Mouse (Mus musculus) forebrain, embryonic 12.5 days (tissue): ENCODE measurements around the gene Kat6b. TPM values are rescaled to one million over a fixed set of nuclear protein-coding genes. Genes with fewer than 3 reads are reported as not detected.

ENCODE experiments used
- ATAC-seq: fragments of 200-750 bp; cut with Nextera tagmentation; 2 replicates; pipeline ENCODE4 v1.8.0; 2017; ENCODE audit warnings: moderate TSS enrichment; ENCODE audit not compliant: low FRiP score
- H3K27ac ChIP-seq: fragments of 300-500 bp; sonication (generic); 2 replicates; pipeline ENCODE4 v1.5.1; 2016; ENCODE audit warnings: mild to moderate bottlenecking
- H3K27me3 ChIP-seq: fragments of 300-500 bp; sonication (generic); 2 replicates; pipeline ENCODE4 v1.6.1; 2016; ENCODE audit warnings: mild to moderate bottlenecking
- H3K36me3 ChIP-seq: fragments of 300-500 bp; sonication (generic); replicated peaks from 2 replicates; pipeline ENCODE4 v1.6.1; 2016; ENCODE audit warnings: mild to moderate bottlenecking
- H3K4me1 ChIP-seq: fragments of 300-500 bp; sonication (generic); 2 replicates; pipeline ENCODE4 v1.6.1; 2016
- H3K4me2 ChIP-seq: fragments of 300-500 bp; sonication (generic); 2 replicates; pipeline ENCODE4 v1.6.1; 2016; ENCODE audit warnings: mild to moderate bottlenecking, moderate library complexity
- H3K4me3 ChIP-seq: fragments of 300-500 bp; sonication (generic); replicated peaks from 2 replicates; pipeline ENCODE4 v1.5.1; 2016; ENCODE audit warnings: mild to moderate bottlenecking
- H3K9ac ChIP-seq: fragments of 300-500 bp; sonication (generic); 2 replicates; pipeline ENCODE4 v1.6.1; 2016; ENCODE audit warnings: mild to moderate bottlenecking
- H3K9me3 ChIP-seq: fragments of 300-500 bp; sonication (generic); 2 replicates; pipeline ENCODE4 v1.6.1; 2016
- WGBS: fragments of 180-500 bp; shearing (Covaris S2); methylation state at CpG from one replicate; pipeline ENCODE4 v1.1.7; 2016; 5-methylcytosine and 5-hydroxymethylcytosine counted together
- polyA plus RNA-seq: library from polyadenylated mRNA; unstranded; fragments of >200 nt; fragmentation: Nextera tagmentation; extraction: Ambion mirVana; gene quantifications from 2 replicates; pipeline ENCODE4 v1.2.1, GENCODE M21; 2016

Kat6b gene
- polyA plus RNA-seq = 36.4 and 40.5 TPM in 2 replicates

GRCm38 (mm10) chr14:21481231-21481630 is at the start of gene Kat6b:
Kat6b (plus strand) TSS chr14:21481434.
- no peaks in the 10 kb centered on the region for H3K9me3 ChIP-seq
- H3K36me3 ChIP-seq = no peaks in the 10 kb centered on the region
- no peak within 1 kb of the TSS for H3K4me3 ChIP-seq
- H3K27me3 ChIP-seq = no peaks in the 10 kb centered on the region
- no peak within 1 kb of the TSS for H3K4me2 ChIP-seq
- no peak within 1 kb of the TSS for H3K27ac ChIP-seq
- ATAC-seq = no peak
- H3K9ac ChIP-seq = no peak within 1 kb of the TSS
- no peaks in the 10 kb centered on the region for H3K4me1 ChIP-seq
- 93% methylated on average over 7 of the region's 7 CpGs for WGBS

GRCm38 (mm10) chr14:21433415-21433814 is 47.8 kb upstream of the Kat6b start:
- no peak for ATAC-seq
- 87% methylated on average over 4 of the region's 4 CpGs for WGBS
- Histone ChIP-seq H3K36me3 (no peaks in the 10 kb centered on the region), H3K4me2 (no peak overlapping the region), H3K4me1 (peaks cover 13% of the 10 kb centered on the region), H3K27ac (no peak overlapping the region), H3K9ac (no peak overlapping the region), H3K4me3 (no peak overlapping the region), H3K9me3 (no peaks in the 10 kb centered on the region), H3K27me3 (no peaks in the 10 kb centered on the region)

- H3K36me3 ChIP-seq = no peaks in the 10 kb centered on the region
- H3K4me1 ChIP-seq = peaks cover 7% of the 10 kb centered on the region; the same call in 1 of the 2 replicates
- no peak overlapping the region for H3K27ac ChIP-seq
- no peak overlapping the region for H3K4me3 ChIP-seq
- no peak overlapping the region for H3K9ac ChIP-seq
- 87% methylated on average over 5 of the region's 5 CpGs for WGBS
- no peaks in the 10 kb centered on the region for H3K27me3 ChIP-seq
- ATAC-seq = no peak
- no peaks in the 10 kb centered on the region for H3K9me3 ChIP-seq
- no peak overlapping the region for H3K4me2 ChIP-seq
Measured at GRCm38 (mm10) chr14:21433995-21434394, 47.2 kb upstream of the Kat6b start.

GRCm38 (mm10) chr14:21434686-21435085 is 46.5 kb upstream of the Kat6b start:
- Histone ChIP-seq H3K36me3 (no peaks in the 10 kb centered on the region), H3K4me1 (peaks cover 7% of the 10 kb centered on the region; the same call in 1 of the 2 replicates), H3K9me3 (no peaks in the 10 kb centered on the region), H3K27ac (no peak overlapping the region), H3K9ac (no peak overlapping the region), H3K4me3 (no peak overlapping the region), H3K27me3 (no peaks in the 10 kb centered on the region), H3K4me2 (no peak overlapping the region)
- ATAC-seq = no peak
- 64% methylated on average over 9 of the region's 9 CpGs for WGBS

- Histone ChIP-seq H3K9ac (no peak overlapping the region), H3K4me2 (no peak overlapping the region), H3K36me3 (no peaks in the 10 kb centered on the region), H3K4me1 (peaks cover 10% of the 10 kb centered on the region; the same call in 1 of the 2 replicates), H3K4me3 (no peak overlapping the region), H3K9me3 (no peaks in the 10 kb centered on the region), H3K27me3 (peaks cover 3% of the 10 kb centered on the region; the same call in 1 of the 2 replicates), H3K27ac (no peak overlapping the region)
- 39% methylated on average over 4 of the region's 4 CpGs for WGBS
- no peak for ATAC-seq
Measured at GRCm38 (mm10) chr14:21439785-21440184, 41.4 kb upstream of the Kat6b start.

- Histone ChIP-seq H3K4me1 (peaks cover 9% of the 10 kb centered on the region; the same call in 1 of the 2 replicates), H3K27me3 (peaks cover 3% of the 10 kb centered on the region; the same call in 1 of the 2 replicates), H3K9me3 (no peaks in the 10 kb centered on the region), H3K27ac (no peak overlapping the region), H3K9ac (no peak overlapping the region), H3K36me3 (no peaks in the 10 kb centered on the region), H3K4me2 (no peak overlapping the region), H3K4me3 (no peak overlapping the region)
- no peak for ATAC-seq
- WGBS = 93% methylated on average over 2 of the region's 2 CpGs
Measured at GRCm38 (mm10) chr14:21440526-21440925, 40.7 kb upstream of the Kat6b start.

- Histone ChIP-seq H3K4me1 (peaks cover 6% of the 10 kb centered on the region; the same call in 1 of the 2 replicates), H3K27ac (no peak overlapping the region), H3K9me3 (no peaks in the 10 kb centered on the region), H3K9ac (no peak overlapping the region), H3K4me3 (no peak overlapping the region), H3K4me2 (no peak overlapping the region), H3K27me3 (peaks cover 3% of the 10 kb centered on the region; the same call in 1 of the 2 replicates), H3K36me3 (no peaks in the 10 kb centered on the region)
- whole genome bisulfite sequencing = 82% methylated on average over 10 of the region's 10 CpGs
- ATAC-seq = no peak
Measured at GRCm38 (mm10) chr14:21441772-21442533, 39.3 kb upstream of the Kat6b start.

- H3K4me3 ChIP-seq = no peak overlapping the region
- no peaks in the 10 kb centered on the region for H3K9me3 ChIP-seq
- no peaks in the 10 kb centered on the region for H3K4me1 ChIP-seq
- H3K36me3 ChIP-seq = no peaks in the 10 kb centered on the region
- H3K9ac ChIP-seq = no peak overlapping the region
- ATAC-seq = no peak
- 82% methylated on average over 4 of the region's 4 CpGs for WGBS
- no peak overlapping the region for H3K4me2 ChIP-seq
- no peaks in the 10 kb centered on the region for H3K27me3 ChIP-seq
- no peak overlapping the region for H3K27ac ChIP-seq
Measured at GRCm38 (mm10) chr14:21452581-21452980, 28.7 kb upstream of the Kat6b start.

- H3K4me3 ChIP-seq = no peak overlapping the region
- no peaks in the 10 kb centered on the region for H3K4me1 ChIP-seq
- no peaks in the 10 kb centered on the region for H3K27me3 ChIP-seq
- 88% methylated on average over 2 of the region's 2 CpGs for WGBS
- ATAC-seq = no peak
- no peak overlapping the region for H3K27ac ChIP-seq
- H3K4me2 ChIP-seq = no peak overlapping the region
- H3K9ac ChIP-seq = no peak overlapping the region
- no peaks in the 10 kb centered on the region for H3K9me3 ChIP-seq
- H3K36me3 ChIP-seq = no peaks in the 10 kb centered on the region
Measured at GRCm38 (mm10) chr14:21453896-21454295, 27.3 kb upstream of the Kat6b start.

GRCm38 (mm10) chr14:21455654-21456350 is 25.4 kb upstream of the Kat6b start:
- Histone ChIP-seq H3K36me3 (no peaks in the 10 kb centered on the region), H3K27me3 (no peaks in the 10 kb centered on the region), H3K4me2 (no peak overlapping the region), H3K27ac (no peak overlapping the region), H3K9me3 (no peaks in the 10 kb centered on the region), H3K4me1 (no peaks in the 10 kb centered on the region), H3K9ac (no peak overlapping the region), H3K4me3 (no peak overlapping the region)
- ATAC-seq = no peak
- WGBS = 92% methylated on average over 7 of the region's 7 CpGs

GRCm38 (mm10) chr14:21456526-21456925 is 24.7 kb upstream of the Kat6b start:
- Histone ChIP-seq H3K27ac (no peak overlapping the region), H3K4me1 (no peaks in the 10 kb centered on the region), H3K36me3 (no peaks in the 10 kb centered on the region), H3K27me3 (no peaks in the 10 kb centered on the region), H3K4me2 (no peak overlapping the region), H3K9ac (no peak overlapping the region), H3K9me3 (no peaks in the 10 kb centered on the region), H3K4me3 (no peak overlapping the region)
- no peak for ATAC-seq

GRCm38 (mm10) chr14:21457876-21458275 is 23.4 kb upstream of the Kat6b start:
- no peaks in the 10 kb centered on the region for H3K4me1 ChIP-seq
- H3K9me3 ChIP-seq = no peaks in the 10 kb centered on the region
- no peak overlapping the region for H3K4me3 ChIP-seq
- no peak for ATAC-seq
- no peak overlapping the region for H3K9ac ChIP-seq
- H3K27me3 ChIP-seq = no peaks in the 10 kb centered on the region
- H3K36me3 ChIP-seq = no peaks in the 10 kb centered on the region
- 73% methylated on average over 5 of the region's 5 CpGs for WGBS
- H3K27ac ChIP-seq = no peak overlapping the region
- H3K4me2 ChIP-seq = no peak overlapping the region
